Mouse (Mus musculus) T-helper 17 cell (primary cell): ENCODE measurements at regions not wholly inside any gene's neighbourhood (a gene's known extent, or its start where the extent isn't known, plus 50 kb on each side); places are given as distances from the start of the nearest gene placed in this dataset.
"Not testable (repeated sequence)": the region's sequence is repeated elsewhere in the genome, so short reads cannot be mapped to it uniquely, and the experiment has no call there.

Experiments used
- in situ Hi-C, 2 experiments: fragments of 300-600 bp; cut with MboI, MseI; formaldehyde crosslinking; loops; 1 replicate in 1 of 2; 2 replicates in 1 of 2; pipeline ENCODE4 v1.15.1; 2025; ENCODE audit warnings: high pct_unique_total_duplicates in 2 of 2

GRCm38 (mm10) chr5:17176771-17177170, 196.2 kb upstream of the Speer4f2 start:
- in situ Hi-C loops: no loop called here

DNA sequence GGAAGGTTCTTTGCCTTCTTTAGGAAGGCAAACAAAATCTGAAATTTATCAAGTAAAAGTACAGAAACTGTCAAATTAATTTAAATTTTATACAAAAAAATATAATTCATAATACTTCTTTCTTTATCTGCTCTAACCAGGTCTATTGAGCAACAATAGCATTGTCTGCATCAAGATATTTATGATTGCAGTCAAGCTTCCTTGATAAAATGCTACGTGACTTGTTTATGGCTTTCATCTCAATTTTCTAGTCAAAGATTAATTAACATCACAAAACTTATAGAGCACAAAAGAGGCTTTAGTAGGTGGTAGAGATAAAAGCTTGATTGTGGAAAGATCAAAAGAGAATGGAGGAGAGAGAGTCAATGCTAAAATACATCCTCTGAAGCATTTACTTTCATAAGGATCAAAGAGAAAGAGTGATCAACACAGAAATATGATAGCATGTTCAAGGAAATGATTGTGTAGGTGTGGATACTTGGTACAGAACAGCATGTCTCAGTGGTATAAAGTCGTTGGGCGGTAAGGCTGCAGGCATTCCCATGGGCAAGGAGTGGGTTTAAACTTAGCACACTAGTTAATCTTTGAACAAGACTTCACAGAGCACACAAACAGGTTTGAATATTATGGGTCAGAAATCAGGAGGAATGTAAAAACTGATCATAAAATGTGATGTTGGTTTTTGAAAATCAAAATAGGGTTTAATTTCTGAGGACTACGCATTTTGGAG, 164.3 kb upstream of the Speer4f2 start:
- in situ Hi-C loops: no loop called here

DNA sequence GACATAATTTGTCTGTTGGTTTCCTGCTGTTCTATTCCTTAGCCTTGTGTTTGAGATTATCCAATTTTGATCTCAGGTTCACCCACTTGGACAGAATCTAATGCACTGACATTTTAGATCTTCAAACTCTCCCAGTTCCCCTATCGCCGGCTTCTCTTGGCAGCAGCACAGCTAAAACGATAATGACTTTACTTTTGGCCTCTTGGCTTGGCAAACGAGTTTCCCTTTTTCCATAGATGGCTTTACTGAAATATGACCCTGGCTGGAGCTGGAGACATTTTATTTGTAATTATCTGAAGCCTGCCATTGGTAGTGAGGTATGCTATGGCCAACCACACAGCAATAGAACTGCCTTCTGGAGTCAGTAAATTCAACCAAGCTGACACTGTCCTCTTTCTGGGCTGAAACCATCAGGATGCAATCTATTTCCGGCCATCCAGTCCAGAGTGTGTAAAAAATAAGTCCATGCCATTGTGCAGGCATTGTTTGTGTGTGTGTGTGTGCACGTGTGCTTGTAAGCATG, 162.2 kb upstream of the Speer4f2 start:
- in situ Hi-C loops: no loop called here

DNA sequence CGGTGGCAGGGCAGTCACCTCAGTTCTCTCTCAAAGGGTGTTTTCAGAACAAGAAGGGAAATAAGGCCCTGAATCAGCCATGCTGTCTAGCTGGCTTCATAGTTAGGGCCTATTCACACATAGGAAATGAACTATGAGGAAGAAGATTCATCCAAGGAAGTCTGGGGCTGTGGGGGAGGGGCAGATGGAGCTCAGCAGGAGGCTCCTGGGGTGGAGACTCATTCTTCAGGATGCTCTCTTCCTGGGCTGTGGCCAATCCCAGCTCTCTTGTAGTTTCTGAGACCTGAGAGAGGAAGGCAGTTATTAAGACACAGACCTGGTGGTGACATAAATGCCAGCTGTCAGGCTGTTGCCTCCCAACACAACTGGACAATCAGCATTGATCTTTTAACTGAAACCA, 149.4 kb upstream of the Speer4f2 start:
- in situ Hi-C loops: not testable (repeated sequence)

GRCm38 (mm10) chr5:17247732-17248606, 125.0 kb upstream of the Speer4f2 start:
- in situ Hi-C loops: no loop called here

DNA sequence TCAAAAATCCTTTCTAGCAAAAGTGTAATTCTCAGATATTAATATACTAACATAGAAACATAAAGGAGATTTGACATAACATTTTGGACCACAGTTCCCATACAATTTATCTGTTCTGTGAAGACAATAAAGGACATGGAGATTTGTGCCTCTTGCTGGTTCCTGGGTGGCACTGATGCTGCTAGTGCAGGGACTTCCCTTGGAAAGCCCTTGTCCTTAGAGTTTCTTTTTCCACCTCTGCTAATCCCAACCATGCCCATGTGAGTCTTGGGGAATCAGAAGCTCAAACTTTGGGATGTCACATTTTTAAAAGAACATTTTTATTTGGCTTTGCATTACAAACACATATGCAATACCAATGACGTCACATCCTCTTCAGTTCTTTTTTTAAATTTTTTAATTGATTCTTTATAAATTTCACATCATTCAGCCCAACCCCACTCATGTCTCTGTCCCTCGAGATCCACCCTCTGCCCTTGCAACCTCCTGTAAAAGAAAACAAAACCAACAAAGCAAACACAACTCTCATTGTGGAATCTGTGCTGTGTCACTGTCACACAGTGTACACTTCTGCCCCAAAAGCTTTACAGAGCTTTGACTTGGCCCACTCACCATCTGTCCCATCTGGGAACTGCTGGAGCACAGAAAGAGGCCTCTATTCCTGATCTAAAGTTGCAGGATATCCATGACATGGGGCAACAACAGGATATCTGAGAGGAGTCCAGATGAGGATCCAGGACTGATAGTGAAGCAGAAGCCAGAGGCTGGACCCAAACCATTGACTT, 112.2 kb upstream of the Speer4f2 start:
- in situ Hi-C loops: no loop called here

DNA sequence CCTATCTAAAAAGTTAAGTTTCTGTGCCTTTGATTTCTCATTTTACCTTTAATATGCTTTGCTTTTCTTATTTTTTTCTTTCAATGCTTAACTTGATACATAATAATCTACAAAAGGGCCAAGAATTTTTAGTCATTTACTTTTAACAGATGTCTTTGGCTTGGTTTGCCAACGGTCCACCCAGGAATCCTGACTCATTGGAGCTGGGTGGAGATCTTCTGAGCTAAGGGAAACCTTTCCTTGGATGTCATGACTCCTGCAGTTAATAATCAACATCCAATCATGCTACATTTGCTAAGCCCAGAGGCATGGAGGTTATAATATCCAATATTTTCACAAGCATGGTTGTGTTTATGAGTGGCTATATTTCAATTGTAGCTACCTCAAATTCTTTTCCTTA, 110.9 kb upstream of the Speer4f2 start:
- in situ Hi-C loops: no loop called here

GRCm38 (mm10) chr5:17271153-17271552, 101.8 kb upstream of the Speer4f2 start:
- in situ Hi-C loops: no loop called here

DNA sequence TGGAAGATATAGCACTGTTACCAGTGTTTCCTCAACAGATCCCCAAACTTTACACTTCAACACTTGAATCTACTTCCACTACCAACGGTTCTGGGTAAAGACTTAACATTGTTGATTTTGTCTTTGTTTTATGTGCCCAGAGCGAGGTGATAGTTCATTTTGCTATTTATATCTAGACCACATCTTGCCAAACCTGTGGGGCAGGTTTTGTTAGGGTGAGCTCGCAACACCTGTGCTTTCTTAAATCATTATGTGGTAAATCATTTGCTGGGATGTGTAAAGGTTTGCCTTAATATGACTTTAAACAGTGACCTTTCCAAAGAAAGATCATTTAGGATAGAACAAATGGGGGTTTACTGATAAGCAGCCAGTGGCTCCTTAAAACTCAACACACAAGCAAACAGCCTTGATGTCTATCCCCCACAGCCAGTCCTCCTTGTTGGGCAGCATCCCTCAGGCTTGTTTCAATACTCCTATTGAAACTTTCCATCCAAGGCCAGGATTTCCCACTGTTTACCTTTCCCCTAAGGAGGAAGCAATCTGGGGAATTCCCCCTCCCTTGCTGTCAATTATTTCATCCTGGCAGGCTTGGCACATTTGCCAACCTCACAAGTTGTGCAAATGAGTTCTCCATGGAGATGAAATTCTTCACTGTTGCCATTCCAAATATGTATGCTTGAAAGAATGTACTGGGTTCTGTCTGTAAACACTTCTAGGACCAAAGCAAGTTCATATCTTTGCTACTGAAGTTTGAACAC, 101.1 kb upstream of the Speer4f2 start:
- in situ Hi-C loops: no loop called here

DNA sequence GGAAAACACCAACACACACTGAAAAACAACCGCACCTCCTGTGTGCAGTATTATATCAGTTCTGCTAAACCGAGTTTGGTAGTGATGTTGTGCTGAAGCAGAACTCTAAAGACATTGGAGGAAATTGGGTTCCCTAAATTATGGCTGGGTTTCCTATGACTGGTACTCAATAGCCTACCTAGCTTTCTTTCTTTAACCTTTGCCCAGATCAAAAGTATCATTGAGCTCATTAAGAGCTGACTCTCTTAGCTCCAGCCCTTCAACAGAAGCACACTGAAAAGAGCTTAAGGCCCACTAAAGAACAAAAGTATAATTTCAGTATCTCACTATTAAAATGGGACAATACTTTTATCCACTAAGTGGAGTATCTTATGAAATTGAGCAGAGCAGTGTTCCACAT, 97.6 kb upstream of the Speer4f2 start:
- in situ Hi-C loops: no loop called here

GRCm38 (mm10) chr5:17276782-17277578, 96.0 kb upstream of the Speer4f2 start:
- in situ Hi-C loops: no loop called here

- in situ Hi-C loops: no loop called here
Measured at GRCm38 (mm10) chr5:17280203-17280602, 92.8 kb upstream of the Speer4f2 start.

GRCm38 (mm10) chr5:17280951-17281350, 92.0 kb upstream of the Speer4f2 start:
- in situ Hi-C loops: no loop called here

GRCm38 (mm10) chr5:17289028-17289427, 84.0 kb upstream of the Speer4f2 start:
- in situ Hi-C loops: no loop called here

- in situ Hi-C loops: no loop called here
Measured at GRCm38 (mm10) chr5:17292559-17292958, 80.4 kb upstream of the Speer4f2 start.

DNA sequence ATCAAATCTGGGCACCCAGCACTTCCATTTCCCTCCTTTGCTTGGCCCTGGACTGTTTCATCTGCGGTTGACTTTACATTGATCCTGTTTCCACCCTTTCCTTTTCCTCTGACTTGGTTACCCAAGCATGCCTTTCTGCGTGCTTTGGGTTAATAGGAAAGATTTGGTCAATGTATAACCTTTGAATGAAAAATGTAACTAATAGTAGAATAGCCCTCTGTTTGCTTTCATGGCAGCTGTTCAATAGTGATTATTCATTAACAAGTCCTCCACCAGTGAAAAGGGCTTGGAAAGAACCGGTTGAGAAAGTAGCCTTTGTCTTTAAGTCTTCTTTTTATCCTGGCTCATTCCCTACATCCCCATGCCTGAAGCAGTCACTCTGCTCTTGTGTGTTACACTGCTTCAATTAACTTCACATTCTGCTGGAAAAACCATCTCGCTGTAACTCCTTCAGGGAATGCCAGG, 76.4 kb upstream of the Speer4f2 start:
- in situ Hi-C loops: no loop called here

GRCm38 (mm10) chr5:17299846-17300245, 73.1 kb upstream of the Speer4f2 start:
- in situ Hi-C loops: no loop called here

GRCm38 (mm10) chr5:17321501-17321900, 51.5 kb upstream of the Speer4f2 start:
- in situ Hi-C loops: loop anchor here in 1 of 2 experiments (5.0 kb wide), 1 partner anchor 36 kb away; no protein-coding TSS in a partner anchor
